Mouse (Mus musculus): ENCODE measurements around the gene Lap3. TPM values are rescaled to one million over a fixed set of nuclear protein-coding genes. Genes with fewer than 3 reads are reported as not detected.

Gene Lap3
- polyA plus RNA-seq, 1 experiment: 70.1 TPM

- Histone ChIP-seq H3K4me1 (ENCODE audit: control insufficient read depth, insufficient read depth, insufficient read length, low read length) (no peaks in the 10 kb centered on the region), H3K27ac (replicated peaks; ENCODE audit: low read depth, low read length) (no peak overlapping the region), H3K4me3 (ENCODE audit: insufficient read depth, low read depth, low read length) (no peak overlapping the region)
Observed at GRCm38 (mm10) chr5:45515151-45515743, 22.1 kb downstream of the Lap3 start.

GRCm38 (mm10) chr5:45519960-45520808 is 27.0 kb downstream of the Lap3 start, which contains the start of gene Med28:
Gene Med28 (plus strand): TSS chr5:45520229.
- H3K4me1 ChIP-seq (ENCODE audit: control insufficient read depth, insufficient read depth, insufficient read length, low read length): no peaks in the 10 kb centered on the region
- peak within 1 kb of the TSS; percentile 96 for H3K4me3 ChIP-seq (ENCODE audit: insufficient read depth, low read depth, low read length)
- peak within 1 kb of the TSS; percentile 58 for H3K27ac ChIP-seq (replicated peaks; ENCODE audit: low read depth, low read length)

- Histone ChIP-seq H3K4me3 (ENCODE audit: insufficient read depth, low read depth, low read length) (peak overlapping the region; percentile 96), H3K27ac (replicated peaks; ENCODE audit: low read depth, low read length) (no peak overlapping the region), H3K4me1 (ENCODE audit: control insufficient read depth, insufficient read depth, insufficient read length, low read length) (no peaks in the 10 kb centered on the region)
Observed at GRCm38 (mm10) chr5:45520809-45521110, 27.6 kb downstream of the Lap3 start.

DNA sequence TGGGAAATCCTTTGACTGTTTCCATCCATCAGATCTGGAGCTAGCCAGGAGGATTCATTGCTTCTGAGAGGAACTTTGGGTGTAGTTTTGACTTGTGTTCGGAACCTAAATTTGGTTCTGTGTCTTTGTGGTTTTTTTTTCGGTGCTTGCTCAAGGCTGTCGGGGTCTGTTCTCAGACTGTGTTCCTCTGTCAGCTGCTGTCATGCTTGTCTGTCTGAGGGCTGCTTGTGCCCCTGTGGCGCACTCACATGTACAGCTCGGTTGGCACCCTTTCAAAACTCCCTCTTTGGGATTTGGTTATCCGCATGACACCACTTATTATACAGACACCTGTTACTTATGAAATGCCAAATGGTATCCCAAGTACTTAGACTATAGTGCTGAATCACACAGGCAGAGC is 28.4 kb downstream of the Lap3 start:
- Histone ChIP-seq H3K4me1 (ENCODE audit: control insufficient read depth, insufficient read depth, insufficient read length, low read length) (no peaks in the 10 kb centered on the region), H3K4me3 (ENCODE audit: insufficient read depth, low read depth, low read length) (peak overlapping the region; percentile 21; the same call in 1 of the 2 replicates), H3K27ac (replicated peaks; ENCODE audit: low read depth, low read length) (no peak overlapping the region)

GRCm38 (mm10) chr5:45525101-45525500 is 31.9 kb downstream of the Lap3 start:
- H3K27ac ChIP-seq (replicated peaks; ENCODE audit: low read depth, low read length): no peak overlapping the region
- no peak overlapping the region for H3K4me3 ChIP-seq (ENCODE audit: insufficient read depth, low read depth, low read length)
- no peaks in the 10 kb centered on the region for H3K4me1 ChIP-seq (ENCODE audit: control insufficient read depth, insufficient read depth, insufficient read length, low read length)

DNA sequence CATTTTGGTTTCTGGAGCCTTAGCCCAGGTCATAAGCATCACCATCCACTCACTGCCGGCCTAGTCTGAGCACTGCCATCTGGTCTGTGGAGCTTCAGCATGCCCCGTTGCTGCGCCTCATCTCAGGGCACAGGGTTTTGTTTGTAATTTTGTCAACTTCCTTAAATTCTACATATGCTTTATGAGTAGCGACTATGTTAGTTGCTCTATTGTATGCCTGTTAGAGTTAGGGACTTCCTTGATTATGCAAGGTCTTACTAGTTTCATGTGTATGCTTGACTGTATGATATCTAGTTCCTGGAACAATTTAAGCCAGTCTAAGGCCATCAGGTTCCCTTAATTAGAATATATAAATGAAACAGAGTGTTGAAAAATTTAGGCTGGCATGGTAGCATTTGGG is 33.2 kb downstream of the Lap3 start:
- H3K4me1 ChIP-seq (ENCODE audit: control insufficient read depth, insufficient read depth, insufficient read length, low read length): no peaks in the 10 kb centered on the region
- no peak overlapping the region for H3K27ac ChIP-seq (replicated peaks; ENCODE audit: low read depth, low read length)
- H3K4me3 ChIP-seq (ENCODE audit: insufficient read depth, low read depth, low read length): no peak overlapping the region

GRCm38 (mm10) chr5:45529696-45530095 is 36.5 kb downstream of the Lap3 start:
- Histone ChIP-seq H3K27ac (replicated peaks; ENCODE audit: low read depth, low read length) (no peak overlapping the region), H3K4me1 (ENCODE audit: control insufficient read depth, insufficient read depth, insufficient read length, low read length) (no peaks in the 10 kb centered on the region), H3K4me3 (ENCODE audit: insufficient read depth, low read depth, low read length) (no peak overlapping the region)

DNA sequence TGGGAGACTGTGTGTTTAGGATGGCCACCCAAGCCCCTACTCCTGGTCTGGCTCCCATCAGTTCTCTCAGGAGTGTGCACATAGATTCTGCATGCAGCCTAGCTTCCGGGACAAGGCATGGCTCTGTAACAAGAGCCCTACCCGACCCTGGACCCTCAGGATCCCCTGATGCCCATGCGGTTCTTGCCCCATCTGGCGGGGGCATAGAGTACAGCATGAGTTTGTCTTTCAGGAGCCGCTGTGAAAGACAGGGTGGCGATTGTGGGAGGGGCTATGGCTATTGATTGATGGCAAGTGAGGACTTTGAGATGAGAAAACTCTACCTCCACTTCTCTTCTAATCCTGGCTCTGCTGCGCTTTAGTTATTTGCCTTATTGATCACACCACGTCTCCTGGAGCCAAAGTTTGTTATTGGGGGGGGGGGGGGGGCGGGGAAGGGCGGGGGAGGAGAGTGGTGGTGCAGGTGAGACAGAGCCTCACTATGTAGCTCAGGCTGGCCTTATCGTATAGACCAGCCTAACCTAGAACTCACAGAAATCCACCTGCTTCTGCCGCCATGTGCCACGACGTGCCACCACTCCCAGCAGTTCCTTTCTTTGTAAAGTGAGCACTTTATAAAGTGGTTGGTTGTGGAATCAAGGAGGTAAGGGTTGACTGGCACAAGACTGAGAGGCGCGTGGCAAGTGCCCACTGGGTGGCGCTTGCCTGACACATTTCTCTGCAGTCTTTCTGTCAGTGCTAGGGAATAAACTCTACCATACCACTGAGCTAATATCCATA is 41.3 kb downstream of the Lap3 start:
- Histone ChIP-seq H3K4me3 (ENCODE audit: insufficient read depth, low read depth, low read length) (no peak overlapping the region), H3K27ac (replicated peaks; ENCODE audit: low read depth, low read length) (no peak overlapping the region), H3K4me1 (ENCODE audit: control insufficient read depth, insufficient read depth, insufficient read length, low read length) (no peaks in the 10 kb centered on the region)

- no peaks in the 10 kb centered on the region for H3K4me1 ChIP-seq (ENCODE audit: control insufficient read depth, insufficient read depth, insufficient read length, low read length)
- H3K4me3 ChIP-seq (ENCODE audit: insufficient read depth, low read depth, low read length): no peak overlapping the region
- no peak overlapping the region for H3K27ac ChIP-seq (replicated peaks; ENCODE audit: low read depth, low read length)
Observed at GRCm38 (mm10) chr5:45535177-45535576, 42.0 kb downstream of the Lap3 start.

- H3K27ac ChIP-seq (replicated peaks; ENCODE audit: low read depth, low read length): no peak overlapping the region
- H3K4me1 ChIP-seq (ENCODE audit: control insufficient read depth, insufficient read depth, insufficient read length, low read length): no peaks in the 10 kb centered on the region
- no peak overlapping the region for H3K4me3 ChIP-seq (ENCODE audit: insufficient read depth, low read depth, low read length)
Observed at GRCm38 (mm10) chr5:45539502-45539901, 46.3 kb downstream of the Lap3 start.

GRCm38 (mm10) chr5:45543374-45543773 is 50.2 kb downstream of the Lap3 start:
- H3K27ac ChIP-seq (replicated peaks; ENCODE audit: low read depth, low read length): no peak overlapping the region
- H3K4me1 ChIP-seq (ENCODE audit: control insufficient read depth, insufficient read depth, insufficient read length, low read length): no peaks in the 10 kb centered on the region
- no peak overlapping the region for H3K4me3 ChIP-seq (ENCODE audit: insufficient read depth, low read depth, low read length)

DNA sequence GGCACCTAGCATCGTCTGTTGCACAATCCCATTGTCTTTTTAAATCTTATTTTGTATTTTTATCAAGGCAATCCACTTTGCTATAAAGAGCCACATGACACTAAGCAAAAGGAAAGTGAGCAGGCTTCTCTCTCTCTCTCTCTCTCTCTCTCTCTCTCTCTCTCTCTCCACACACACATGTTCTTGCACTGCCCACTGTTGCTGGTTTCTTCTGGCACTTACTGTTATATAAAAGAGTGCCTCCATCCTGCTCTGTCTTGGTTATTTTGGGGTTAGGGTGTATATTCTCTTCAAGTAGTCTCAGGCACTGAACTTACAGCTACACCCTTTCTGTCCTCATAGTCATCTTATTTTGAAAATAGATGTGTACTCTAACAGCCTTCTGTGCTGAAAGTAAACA is 56.4 kb downstream of the Lap3 start:
- no peak overlapping the region for H3K27ac ChIP-seq (replicated peaks; ENCODE audit: low read depth, low read length)
- no peaks in the 10 kb centered on the region for H3K4me1 ChIP-seq (ENCODE audit: control insufficient read depth, insufficient read depth, insufficient read length, low read length)

More for the DNA sequence above, 56.4 kb downstream of the Lap3 start:
- no peak overlapping the region for H3K4me3 ChIP-seq (ENCODE audit: insufficient read depth, low read depth, low read length)

Other genes starting within 250 kb of the Lap3 start
- gene Qdpr, start 43.1 kb upstream of the Lap3 start, polyA plus RNA-seq (2012; ENCODE audit: insufficient read depth, insufficient read length, missing spikeins): 113 and 132 TPM in 2 replicates
- gene Clrn2, start 39.6 kb upstream of the Lap3 start, polyA plus RNA-seq (2012; ENCODE audit: insufficient read depth, insufficient read length, missing spikeins): not detected in 2 replicates
- 79.1 and 85.7 TPM in 2 replicates for gene Med28, start 26.9 kb downstream of the Lap3 start, polyA plus RNA-seq (2012; ENCODE audit: insufficient read depth, insufficient read length, missing spikeins)
- gene Fam184b, start 146.2 kb downstream of the Lap3 start, polyA plus RNA-seq (2012; ENCODE audit: insufficient read depth, insufficient read length, missing spikeins): not detected in 2 replicates
- not detected in 2 replicates for gene Ncapg, start 176.5 kb downstream of the Lap3 start, polyA plus RNA-seq (2012; ENCODE audit: insufficient read depth, insufficient read length, missing spikeins)